Mouse (Mus musculus) hindbrain, embryonic 11.5 days (tissue): ENCODE results near the gene Zfp941. TPM values are rescaled to one million over a fixed set of nuclear protein-coding genes. Genes with fewer than 3 reads are reported as not detected.

ENCODE experiments used
- ATAC-seq: fragments of 200-750 bp; cut with Nextera tagmentation; 2 replicates; pipeline ENCODE4 v1.8.0; 2017; ENCODE audit warnings: mild to moderate bottlenecking, moderate TSS enrichment, moderate library complexity; ENCODE audit not compliant: low FRiP score
- DNase-seq: peaks from one replicate; pipeline ENCODE4 v3.0.0-alpha.2; 2015; ENCODE audit warnings: low spot score
- H3K27ac ChIP-seq: fragments of 300-500 bp; sonication (generic); 2 replicates; pipeline ENCODE4 v1.5.1; 2014; ENCODE audit warnings: mild to moderate bottlenecking, low read depth, low read length
- H3K27me3 ChIP-seq: fragments of 300-500 bp; sonication (generic); 2 replicates; pipeline ENCODE4 v1.6.1; 2014; ENCODE audit warnings: mild to moderate bottlenecking, low read length, moderate library complexity, mixed read lengths; ENCODE audit not compliant: control insufficient read depth, insufficient read depth
- H3K36me3 ChIP-seq: fragments of 300-500 bp; sonication (generic); 2 replicates; pipeline ENCODE4 v1.6.1; 2014; ENCODE audit warnings: mild to moderate bottlenecking, low read length, moderate library complexity, mixed read lengths; ENCODE audit not compliant: control insufficient read depth, insufficient read depth
- H3K4me1 ChIP-seq: fragments of 300-500 bp; sonication (generic); replicated peaks from 2 replicates; pipeline ENCODE4 v1.6.1; 2014; ENCODE audit warnings: low read length, mixed read lengths; ENCODE audit not compliant: control insufficient read depth, insufficient read depth
- H3K4me2 ChIP-seq: fragments of 300-500 bp; sonication (generic); replicated peaks from 2 replicates; pipeline ENCODE4 v1.6.1; 2014; ENCODE audit warnings: mild to moderate bottlenecking, low read depth, low read length
- H3K4me3 ChIP-seq: fragments of 300-500 bp; sonication (generic); 2 replicates; pipeline ENCODE4 v1.5.1; 2014; ENCODE audit warnings: low read depth, low read length
- H3K9ac ChIP-seq: fragments of 300-500 bp; sonication (generic); 2 replicates; pipeline ENCODE4 v1.6.1; 2014; ENCODE audit warnings: low read depth, low read length
- H3K9me3 ChIP-seq: fragments of 300-500 bp; sonication (generic); 2 replicates; pipeline ENCODE4 v1.6.1; 2016; ENCODE audit warnings: low read length; ENCODE audit not compliant: control insufficient read depth
- WGBS: fragments of 180-500 bp; shearing (Covaris S2); extraction: QIAGEN DNeasy Blood & Tissue Kit; methylation state at CpG from one replicate; pipeline ENCODE4 v1.1.7; 2014; 5-methylcytosine and 5-hydroxymethylcytosine counted together
- polyA plus RNA-seq: library from polyadenylated mRNA; unstranded; fragments of >200 nt; fragmentation: Nextera tagmentation; extraction: Ambion mirVana; gene quantifications from 2 replicates; pipeline ENCODE4 v1.2.1, GENCODE M21; 2014

Gene Zfp941
- polyA plus RNA-seq: 6.4 and 8.1 TPM in 2 replicates

DNA sequence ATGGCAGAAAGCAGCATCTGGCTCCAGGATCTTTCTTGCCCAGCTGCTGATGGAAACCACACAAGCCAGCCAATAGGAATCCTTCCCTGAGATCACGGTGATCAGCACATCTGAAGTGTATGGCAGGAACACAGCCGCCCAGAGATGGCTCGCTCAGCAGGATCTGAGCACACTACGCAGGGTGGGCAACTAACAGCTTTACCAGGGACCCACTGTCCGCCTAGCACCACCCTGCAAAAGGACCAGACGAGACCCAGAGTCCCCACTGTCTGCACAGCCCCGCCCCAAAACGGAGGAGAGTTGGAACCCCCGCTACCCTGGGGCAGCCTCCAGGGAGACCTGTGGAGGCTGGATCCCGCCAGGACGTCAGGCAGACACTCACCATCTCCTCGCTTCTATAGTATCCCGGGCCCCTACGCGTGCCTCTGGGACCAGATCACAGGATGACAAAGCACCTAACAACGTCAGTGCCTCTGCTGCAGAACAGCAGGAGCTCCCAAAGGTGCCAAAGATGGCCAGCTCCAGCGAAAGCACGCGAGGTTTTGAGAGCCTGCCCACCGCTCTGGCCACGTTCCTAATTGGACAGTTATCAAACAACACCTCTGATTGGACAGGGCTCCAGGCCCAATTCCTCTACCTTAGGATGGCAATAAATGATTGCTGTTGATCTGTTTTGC, at the start of gene Zfp941:
Zfp941 (minus strand) TSS at position 526 of the 677 bp plus-strand sequence.
- peak within 1 kb of the TSS; percentile 46 for H3K9ac ChIP-seq
- H3K4me3 ChIP-seq: peak within 1 kb of the TSS; percentile 43
- H3K4me2 ChIP-seq: peak within 1 kb of the TSS; percentile 57
- DNase-seq: peak; percentile 67
- no peaks in the 10 kb centered on the region for H3K27me3 ChIP-seq
- H3K4me1 ChIP-seq: no peaks in the 10 kb centered on the region
- ATAC-seq: peak; percentile 88
- H3K27ac ChIP-seq: no peak within 1 kb of the TSS
- H3K9me3 ChIP-seq: no peaks in the 10 kb centered on the region
- H3K36me3 ChIP-seq: no peaks in the 10 kb centered on the region
- WGBS: 1% methylated on average over 21 of the region's 21 CpGs

- ATAC-seq (no peak), DNase-seq (no peak)
- Histone ChIP-seq H3K36me3 (no peaks in the 10 kb centered on the region; the same call in 1 of the 2 replicates), H3K4me3 (no peak overlapping the region), H3K27me3 (no peaks in the 10 kb centered on the region), H3K9me3 (no peaks in the 10 kb centered on the region), H3K27ac (no peak overlapping the region), H3K9ac (no peak overlapping the region), H3K4me1 (no peaks in the 10 kb centered on the region), H3K4me2 (no peak overlapping the region)
- WGBS: 90% methylated on average over 12 of the region's 12 CpGs
These were observed 42.8 kb upstream of the Zfp941 start for GRCm38 (mm10) chr7:140864761-140865160.

DNA sequence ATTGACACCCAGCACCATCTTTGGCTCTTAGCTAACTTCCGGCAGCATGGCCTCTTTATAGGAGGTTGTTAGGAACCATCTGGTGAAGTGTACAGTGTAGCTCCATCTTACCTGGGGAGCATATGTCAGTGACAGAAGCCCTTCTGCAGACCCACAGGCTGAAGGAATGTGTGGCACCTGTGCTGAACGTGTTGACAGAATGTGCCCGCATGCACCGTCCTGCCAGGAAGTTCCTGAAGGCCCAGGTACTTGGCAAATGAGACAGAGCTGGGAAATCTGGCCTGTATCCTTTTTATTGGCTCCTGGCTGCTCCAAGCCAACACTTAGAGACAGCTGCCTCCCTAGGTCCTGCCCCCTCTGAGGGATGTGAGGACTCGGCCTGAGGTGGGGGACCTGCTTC, 38.8 kb upstream of the Zfp941 start:
- ATAC-seq (no peak), DNase-seq (no peak)
- H3K4me2 ChIP-seq: no peak overlapping the region
- H3K36me3 ChIP-seq: no peaks in the 10 kb centered on the region; the same call in 1 of the 2 replicates
- H3K4me3 ChIP-seq: no peak overlapping the region
- no peaks in the 10 kb centered on the region for H3K9me3 ChIP-seq
- no peak overlapping the region for H3K27ac ChIP-seq
- H3K4me1 ChIP-seq: peaks cover 5% of the 10 kb centered on the region
- 95% methylated on average over 5 of the region's 5 CpGs for WGBS
- H3K27me3 ChIP-seq: no peaks in the 10 kb centered on the region
- H3K9ac ChIP-seq: no peak overlapping the region

- Histone ChIP-seq H3K36me3 (no peaks in the 10 kb centered on the region; the same call in 1 of the 2 replicates), H3K27me3 (no peaks in the 10 kb centered on the region), H3K4me3 (no peak overlapping the region), H3K27ac (no peak overlapping the region), H3K9ac (no peak overlapping the region), H3K4me1 (peaks cover 8% of the 10 kb centered on the region), H3K4me2 (no peak overlapping the region), H3K9me3 (no peaks in the 10 kb centered on the region)
- ATAC-seq (no peak), DNase-seq (no peak)
- WGBS: 81% methylated on average over 6 of the region's 6 CpGs
These were observed 38.0 kb upstream of the Zfp941 start for GRCm38 (mm10) chr7:140859997-140860396.

- Histone ChIP-seq H3K27me3 (no peaks in the 10 kb centered on the region), H3K9ac (no peak overlapping the region), H3K9me3 (no peaks in the 10 kb centered on the region), H3K36me3 (no peaks in the 10 kb centered on the region; the same call in 1 of the 2 replicates), H3K27ac (no peak overlapping the region), H3K4me3 (no peak overlapping the region; the same call in 1 of the 2 replicates), H3K4me2 (peak overlapping the region; percentile 92; the same call in 1 of the 2 replicates), H3K4me1 (peaks cover 8% of the 10 kb centered on the region)
- no peak for ATAC-seq
- WGBS: 95% methylated on average over 8 of the region's 8 CpGs
- no peak for DNase-seq
These were observed 36.8 kb upstream of the Zfp941 start for GRCm38 (mm10) chr7:140858746-140859145.

GRCm38 (mm10) chr7:140857550-140858505, 35.9 kb upstream of the Zfp941 start, which contains the start of gene Bet1l:
Gene Bet1l, minus strand, starts transcription at chr7:140857577.
- no peaks in the 10 kb centered on the region for H3K9me3 ChIP-seq
- no peaks in the 10 kb centered on the region for H3K36me3 ChIP-seq
- DNase-seq (no peak), ATAC-seq (peak; percentile 44)
- 39% methylated on average over 40 of the region's 40 CpGs for WGBS
- H3K27ac ChIP-seq: peak within 1 kb of the TSS; percentile 73
- H3K27me3 ChIP-seq: no peaks in the 10 kb centered on the region
- H3K4me2 ChIP-seq: peak within 1 kb of the TSS; percentile 92
- H3K9ac ChIP-seq: peak within 1 kb of the TSS; percentile 88
- H3K4me3 ChIP-seq: peak within 1 kb of the TSS; percentile 80
- peaks cover 8% of the 10 kb centered on the region for H3K4me1 ChIP-seq

DNA sequence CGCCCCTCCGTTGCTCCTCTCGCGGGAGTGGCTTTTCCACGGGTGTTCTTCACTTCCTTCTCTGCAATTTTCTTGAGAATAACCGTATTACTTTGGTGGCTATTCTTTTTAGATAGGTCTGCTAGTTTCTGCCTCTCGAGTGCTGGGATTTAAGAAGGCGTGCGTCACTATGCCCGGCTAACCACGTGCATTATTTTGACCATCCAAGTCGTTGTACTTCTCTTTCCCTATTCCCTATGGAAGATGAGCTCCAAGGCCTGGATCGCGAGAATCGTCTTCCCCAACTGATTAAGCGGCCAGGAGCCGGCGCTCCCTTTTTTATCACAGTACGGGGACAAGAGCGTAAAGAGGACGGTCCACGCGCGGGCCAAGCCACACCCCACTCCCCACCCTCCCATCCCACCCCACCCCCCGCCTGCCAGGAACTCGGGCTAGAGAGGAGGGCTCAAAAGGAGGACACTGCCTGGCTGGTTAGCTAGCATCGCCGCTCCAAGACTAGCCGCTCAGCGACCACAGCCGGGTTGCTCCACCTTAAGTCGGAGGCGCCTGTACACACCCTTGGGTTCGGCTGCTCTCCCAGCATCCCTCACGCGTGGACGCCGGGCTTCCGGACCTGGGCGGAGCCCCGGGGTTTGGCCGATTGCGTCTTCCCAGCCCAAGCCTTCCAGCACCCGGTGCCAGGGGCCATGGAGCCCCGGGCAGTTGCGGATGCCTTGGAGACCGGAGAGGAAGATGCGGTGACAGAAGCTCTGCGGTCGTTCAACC, 35.0 kb upstream of the Zfp941 start, which contains the start of gene Ric8a:
Ric8a (plus strand) TSS at position 173 of the 765 bp plus-strand sequence.
- peak; percentile 81 for DNase-seq
- no peaks in the 10 kb centered on the region for H3K36me3 ChIP-seq

More for the DNA sequence above, 35.0 kb upstream of the Zfp941 start, which contains the start of gene Ric8a:
- no peaks in the 10 kb centered on the region for H3K27me3 ChIP-seq
- peaks cover 8% of the 10 kb centered on the region for H3K4me1 ChIP-seq
- 1% methylated on average over 50 of the region's 50 CpGs for WGBS
- peak within 1 kb of the TSS; percentile 92 for H3K4me2 ChIP-seq
- no peaks in the 10 kb centered on the region for H3K9me3 ChIP-seq
- peak within 1 kb of the TSS; percentile 88 for H3K9ac ChIP-seq
- H3K27ac ChIP-seq: peak within 1 kb of the TSS; percentile 73
- peak; percentile 77 for ATAC-seq
- peak within 1 kb of the TSS; percentile 80 for H3K4me3 ChIP-seq
